Mouse (Mus musculus) embryo, embryonic 10.5 days (tissue): ENCODE measurements around the gene Psg16.
"Not testable (repeated sequence)": the region's sequence is repeated elsewhere in the genome, so short reads cannot be mapped to it uniquely, and the experiment has no call there.

Source experiments
- DNase-seq: peaks from one replicate; pipeline ENCODE4 v3.0.0-alpha.2; 2015; ENCODE audit warnings: low spot score

The Psg16 gene

GRCm38 (mm10) chr7:17091280-17091679 lies 17.4 kb downstream of the Psg16 start:
- DNase-seq: peak; percentile 9

DNA sequence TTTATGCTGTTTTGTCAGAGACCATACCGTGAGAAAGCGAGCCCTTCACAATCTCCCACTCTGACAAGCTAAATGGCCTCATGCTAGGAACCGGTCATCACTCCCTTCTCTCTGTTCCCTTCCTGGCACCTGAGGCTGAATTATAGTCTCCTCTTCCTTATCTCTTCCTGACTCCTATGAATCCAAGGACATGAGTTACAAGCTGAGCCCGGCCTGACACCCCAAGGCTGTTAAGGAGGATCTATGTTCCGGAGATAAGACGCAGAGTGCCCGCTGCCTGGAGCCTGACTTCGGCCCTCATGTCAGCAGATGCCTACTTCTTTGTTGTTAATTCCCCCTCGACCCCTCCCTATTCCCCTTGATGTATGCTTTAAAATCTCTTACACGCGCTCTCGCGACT lies 27.8 kb downstream of the Psg16 start:
- not testable (repeated sequence) for DNase-seq

- DNase-seq: no peak
Observed at GRCm38 (mm10) chr7:17135307-17135706, 61.5 kb downstream of the Psg16 start.

- DNase-seq: no peak
Observed at GRCm38 (mm10) chr7:17149931-17150330, 76.1 kb downstream of the Psg16 start, which contains the start of gene Ceacam3. Gene Ceacam3, plus strand, starts transcription at chr7:17150282.

GRCm38 (mm10) chr7:17155634-17156033 lies 81.8 kb downstream of the Psg16 start:
- peak; percentile 27 for DNase-seq

- no peak for DNase-seq
Observed at GRCm38 (mm10) chr7:17156885-17157677, 83.2 kb downstream of the Psg16 start.

DNA sequence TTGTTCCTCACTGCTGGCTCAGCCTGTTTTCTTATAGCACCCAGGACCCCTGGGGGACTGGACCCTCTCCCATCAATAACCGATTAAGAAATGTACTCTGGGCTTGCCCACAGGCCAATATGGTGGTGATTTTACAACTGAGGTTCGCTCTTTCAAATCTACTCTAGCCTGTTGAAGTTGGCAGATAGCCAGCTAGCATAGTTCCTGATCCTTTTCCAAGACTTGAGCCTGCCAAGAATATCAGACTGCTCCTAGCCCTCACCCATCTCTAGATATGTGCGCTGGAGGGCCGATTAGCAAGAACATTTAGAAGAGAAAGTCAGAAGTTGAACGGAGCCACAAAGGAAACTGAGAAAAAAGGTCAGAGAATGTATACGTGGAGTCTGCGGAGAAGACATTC lies 85.2 kb downstream of the Psg16 start:
- no peak for DNase-seq

- DNase-seq: no peak
Observed at GRCm38 (mm10) chr7:17171827-17172226, 98.0 kb downstream of the Psg16 start.
